Mouse (Mus musculus) heart, adult 2 months (tissue): ENCODE measurements at regions not wholly inside any gene's neighbourhood (a gene's known extent, or its start where the extent isn't known, plus 50 kb on each side); places are given as distances from the start of the nearest gene placed in this dataset.

Experiments used
- DNase-seq, 2 experiments: peaks; one replicate each; pipeline ENCODE4 v3.0.0; 2021
- H3K27ac ChIP-seq: fragments of 200-600 bp; 2 replicates; pipeline ENCODE4 v1.8.1; 2022
- H3K27me3 ChIP-seq: fragments of 200-500 bp; 2 replicates; pipeline ENCODE4 v1.6.1; 2012; ENCODE audit warnings: mild to moderate bottlenecking, low read length, inconsistent platforms, mixed read lengths; ENCODE audit not compliant: control insufficient read depth, insufficient read depth
- H3K36me3 ChIP-seq: fragments of 200-500 bp; 2 replicates; pipeline ENCODE4 v1.6.1; 2012; ENCODE audit warnings: low read length, inconsistent platforms; ENCODE audit not compliant: control insufficient read depth, insufficient read depth
- H3K4me1 ChIP-seq: fragments of 200-500 bp; 2 replicates; pipeline ENCODE4 v1.6.1; 2011; ENCODE audit warnings: low read length; ENCODE audit not compliant: control insufficient read depth, insufficient read depth
- H3K4me3 ChIP-seq: fragments of 200-600 bp; 2 replicates; pipeline ENCODE4 v1.8.1; 2022
- H3K79me2 ChIP-seq: fragments of 200-500 bp; replicated peaks from 2 replicates; pipeline ENCODE4 v1.6.1; 2012; ENCODE audit warnings: mild to moderate bottlenecking, inconsistent platforms, low read length, moderate library complexity, mixed read lengths; ENCODE audit not compliant: control insufficient read depth, insufficient read depth
- H3K9ac ChIP-seq: fragments of 200-500 bp; 2 replicates; pipeline ENCODE4 v1.6.1; 2012; ENCODE audit warnings: low read depth, mild to moderate bottlenecking, control low read depth, inconsistent platforms, low read length, mixed read lengths
- CTCF ChIP-seq: fragments of 200-600 bp; IDR thresholded peaks from 2 replicates; pipeline ENCODE4 v1.8.1; 2022; ENCODE audit warnings: antibody characterized with exemption, mild to moderate bottlenecking, moderate library complexity
- EP300 ChIP-seq: fragments of 200-500 bp; IDR thresholded peaks from 2 replicates; pipeline ENCODE4 v1.6.1; 2011; ENCODE audit warnings: low read depth, low read length, control low read depth; ENCODE audit not compliant: insufficient read depth
- POLR2A ChIP-seq: fragments of 200-500 bp; IDR thresholded peaks from 2 replicates; pipeline ENCODE4 v1.6.1; 2011; ENCODE audit warnings: mild to moderate bottlenecking, low read depth, low read length, control low read depth; ENCODE audit not compliant: insufficient read depth
- WGBS: fragments of 180-500 bp; shearing (Covaris S2); methylation state at CpG from one replicate; pipeline ENCODE4 v1.1.7; 2018; 5-methylcytosine and 5-hydroxymethylcytosine counted together
- intact Hi-C: fragments of 180-260 bp; cut with DNase I; formaldehyde crosslinking; loops from one replicate; pipeline ENCODE4 v1.15.1; 2025

GRCm38 (mm10) chr10:93361654-93362195 lies 50.8 kb upstream of the Elk3 start:
- intact Hi-C loops = no loop called here
- 60% methylated on average over 9 of the region's 9 CpGs for WGBS
- no peaks in the 10 kb centered on the region for H3K27me3 ChIP-seq
- no peak for TF ChIP-seq POLR2A
- TF ChIP-seq EP300 = no peak
- no peak for TF ChIP-seq CTCF
- no peak overlapping the region for H3K9ac ChIP-seq
- H3K36me3 ChIP-seq = no peaks in the 10 kb centered on the region
- H3K27ac ChIP-seq = no peak overlapping the region
- no peak overlapping the region for H3K4me3 ChIP-seq
- H3K79me2 ChIP-seq = no peaks in the 10 kb centered on the region
- DNase-seq = peak in 1 of 2 experiments; percentile 23
- peaks cover 11% of the 10 kb centered on the region for H3K4me1 ChIP-seq

- peaks cover 11% of the 10 kb centered on the region for H3K4me1 ChIP-seq
- intact Hi-C loops = no loop called here
- peak overlapping the region; percentile 64 for H3K27ac ChIP-seq
- H3K9ac ChIP-seq = no peak overlapping the region
- WGBS = 49% methylated on average over 3 of the region's 3 CpGs
- no peaks in the 10 kb centered on the region for H3K79me2 ChIP-seq
- no peak overlapping the region for H3K4me3 ChIP-seq
- no peaks in the 10 kb centered on the region for H3K36me3 ChIP-seq
- no peak for TF ChIP-seq CTCF
- TF ChIP-seq EP300 = no peak
- no peak for TF ChIP-seq POLR2A
- no peaks in the 10 kb centered on the region for H3K27me3 ChIP-seq
- DNase-seq = no peak
Observed at GRCm38 (mm10) chr10:93364108-93364793, 53.3 kb upstream of the Elk3 start.

GRCm38 (mm10) chr10:93364881-93365280 lies 53.9 kb upstream of the Elk3 start:
- Histone ChIP-seq H3K36me3 (no peaks in the 10 kb centered on the region), H3K4me3 (no peak overlapping the region), H3K27ac (peak overlapping the region; percentile 64), H3K27me3 (no peaks in the 10 kb centered on the region), H3K4me1 (peaks cover 13% of the 10 kb centered on the region), H3K9ac (no peak overlapping the region), H3K79me2 (no peaks in the 10 kb centered on the region)
- 43% methylated on average over 7 of the region's 7 CpGs for WGBS
- intact Hi-C loops = no loop called here
- TF ChIP-seq CTCF = no peak
- TF ChIP-seq EP300 = no peak
- no peak for TF ChIP-seq POLR2A
- peak; percentile 33 to 37 for DNase-seq

- H3K4me3 ChIP-seq = no peak overlapping the region
- peak; percentile 26 to 38 for DNase-seq
- no peaks in the 10 kb centered on the region for H3K27me3 ChIP-seq
- H3K79me2 ChIP-seq = no peaks in the 10 kb centered on the region
- TF ChIP-seq CTCF = no peak
- TF ChIP-seq EP300 = no peak
- TF ChIP-seq POLR2A = no peak
- 53% methylated on average over 6 of the region's 6 CpGs for WGBS
- intact Hi-C loops = no loop called here
- peaks cover 15% of the 10 kb centered on the region for H3K4me1 ChIP-seq
- H3K9ac ChIP-seq = no peak overlapping the region
- H3K27ac ChIP-seq = peak overlapping the region; percentile 64; the same call in 1 of the 2 replicates
- H3K36me3 ChIP-seq = no peaks in the 10 kb centered on the region
Observed at GRCm38 (mm10) chr10:93365318-93365717, 54.4 kb upstream of the Elk3 start.

- H3K27me3 ChIP-seq = no peaks in the 10 kb centered on the region
- H3K4me1 ChIP-seq = peaks cover 15% of the 10 kb centered on the region
- no peak overlapping the region; the same call in 1 of the 2 replicates for H3K27ac ChIP-seq
- WGBS = 88% methylated on average over 5 of the region's 5 CpGs
- no peak overlapping the region for H3K4me3 ChIP-seq
- TF ChIP-seq EP300 = no peak
- TF ChIP-seq CTCF = peak; percentile 30
- H3K79me2 ChIP-seq = no peaks in the 10 kb centered on the region
- DNase-seq = no peak
- no peaks in the 10 kb centered on the region for H3K36me3 ChIP-seq
- no peak overlapping the region for H3K9ac ChIP-seq
- intact Hi-C loops = no loop called here
Observed at GRCm38 (mm10) chr10:93365824-93366223, 54.9 kb upstream of the Elk3 start.

GRCm38 (mm10) chr10:93369737-93370136 lies 58.8 kb upstream of the Elk3 start:
- Histone ChIP-seq H3K79me2 (no peaks in the 10 kb centered on the region), H3K4me3 (no peak overlapping the region), H3K4me1 (peaks cover 11% of the 10 kb centered on the region), H3K27ac (peak overlapping the region; percentile 2; the same call in 1 of the 2 replicates), H3K27me3 (no peaks in the 10 kb centered on the region), H3K9ac (no peak overlapping the region), H3K36me3 (no peaks in the 10 kb centered on the region)
- intact Hi-C loops = no loop called here
- TF ChIP-seq POLR2A (no peak), EP300 (no peak), CTCF (no peak)
- DNase-seq = no peak
- WGBS = 69% methylated on average over 3 of the region's 3 CpGs
